Mouse (Mus musculus) spleen, postnatal 10 days (tissue): ENCODE results near the gene Pih1d1.
A peak's percentile ranks its signal among the peaks of the same experiment; 100 is the strongest.
"Not testable (repeated sequence)": the region's sequence is repeated elsewhere in the genome, so short reads cannot be mapped to it uniquely, and the experiment has no call there.

Source experiments
- DNase-seq, 2 experiments: peaks; one replicate each; pipeline ENCODE4 v3.0.0; 2021 to 2022; ENCODE audit warnings: low spot score in 2 of 2

Pih1d1 gene

GRCm38 (mm10) chr7:45147899-45148298 is 6.2 kb upstream of the Pih1d1 start:
- DNase-seq = no peak

- no peak for DNase-seq
Observed at GRCm38 (mm10) chr7:45148534-45149098, 5.5 kb upstream of the Pih1d1 start.

- DNase-seq = no peak
Observed at GRCm38 (mm10) chr7:45149545-45149944, 4.6 kb upstream of the Pih1d1 start.

- DNase-seq = no peak
Observed at GRCm38 (mm10) chr7:45150321-45150720, 3.8 kb upstream of the Pih1d1 start.

GRCm38 (mm10) chr7:45151303-45151702 is 2.8 kb upstream of the Pih1d1 start:
- no peak for DNase-seq

- not testable (repeated sequence) for DNase-seq
Observed at GRCm38 (mm10) chr7:45153052-45153451, 1.1 kb upstream of the Pih1d1 start.

- no peak for DNase-seq
Observed at GRCm38 (mm10) chr7:45153586-45153985, 517 bp upstream of the Pih1d1 start.

- DNase-seq = peak; percentile 34 to 78
Observed at GRCm38 (mm10) chr7:45154993-45155514, 951 bp downstream of the Pih1d1 start.

GRCm38 (mm10) chr7:45155590-45155989 is 1.5 kb downstream of the Pih1d1 start:
- DNase-seq = no peak

GRCm38 (mm10) chr7:45156206-45156605 is 2.1 kb downstream of the Pih1d1 start:
- DNase-seq = no peak

- no peak for DNase-seq
Observed at GRCm38 (mm10) chr7:45157459-45157858, 3.4 kb downstream of the Pih1d1 start.

- DNase-seq = no peak
Observed at GRCm38 (mm10) chr7:45158991-45159390, 4.9 kb downstream of the Pih1d1 start.

GRCm38 (mm10) chr7:45160316-45160800 is 6.3 kb downstream of the Pih1d1 start:
- no peak for DNase-seq

- DNase-seq = no peak
Observed at GRCm38 (mm10) chr7:45160866-45161265, 6.8 kb downstream of the Pih1d1 start.

- peak; percentile 85 to 91 for DNase-seq
Observed at GRCm38 (mm10) chr7:45161612-45162473, 7.7 kb downstream of the Pih1d1 start.

GRCm38 (mm10) chr7:45162551-45162950 is 8.4 kb downstream of the Pih1d1 start:
- DNase-seq = no peak

- no peak for DNase-seq
Observed at GRCm38 (mm10) chr7:45162996-45163615, 9.0 kb downstream of the Pih1d1 start.

GRCm38 (mm10) chr7:45163735-45164490 is 9.8 kb downstream of the Pih1d1 start, which contains the start of gene Slc17a7:
TSS of gene Slc17a7 (plus strand) at chr7:45163949.
- DNase-seq = peak in 1 of 2 experiments; percentile 46

- DNase-seq = no peak
Observed at GRCm38 (mm10) chr7:45164833-45165232, 10.7 kb downstream of the Pih1d1 start.

- no peak for DNase-seq
Observed at GRCm38 (mm10) chr7:45165701-45166100, 11.6 kb downstream of the Pih1d1 start.

GRCm38 (mm10) chr7:45166950-45167401 is 12.9 kb downstream of the Pih1d1 start:
- DNase-seq = no peak
